Mouse (Mus musculus): ENCODE results near the gene Sh3tc1. TPM values are rescaled to one million over a fixed set of nuclear protein-coding genes. Genes with fewer than 3 reads are reported as not detected.
A peak's percentile ranks its signal among the peaks of the same experiment; 100 is the strongest.

The Sh3tc1 gene
- total RNA-seq (2014; fragmentation: Nextera tagmentation) (2.5 TPM in 1 of 2 replicates, not detected in the other), total RNA-seq (2017) (0.23 TPM in 1 of 2 replicates, not detected in the other)

- peak; percentile 61 for ATAC-seq (replicated peaks; ENCODE audit: low FRiP score, low TSS enrichment, poor library complexity, severe bottlenecking)
Measured at GRCm38 (mm10) chr5:35739536-35740278, at the start of gene Sh3tc1. Sh3tc1 (minus strand) TSS chr5:35739987.

- no peak for ATAC-seq (replicated peaks; ENCODE audit: low FRiP score, low TSS enrichment, poor library complexity, severe bottlenecking)
Measured at GRCm38 (mm10) chr5:35788719-35789118, 48.9 kb upstream of the Sh3tc1 start.

- no peak for ATAC-seq (replicated peaks; ENCODE audit: low FRiP score, low TSS enrichment, poor library complexity, severe bottlenecking)
Measured at GRCm38 (mm10) chr5:35787847-35788246, 48.1 kb upstream of the Sh3tc1 start.

- no peak for ATAC-seq (replicated peaks; ENCODE audit: low FRiP score, low TSS enrichment, poor library complexity, severe bottlenecking)
Measured at GRCm38 (mm10) chr5:35785853-35786252, 46.1 kb upstream of the Sh3tc1 start.

- ATAC-seq (replicated peaks; ENCODE audit: low FRiP score, low TSS enrichment, poor library complexity, severe bottlenecking): no peak
Measured at GRCm38 (mm10) chr5:35782648-35783180, 42.9 kb upstream of the Sh3tc1 start.

GRCm38 (mm10) chr5:35781116-35781515, 41.3 kb upstream of the Sh3tc1 start:
- no peak for ATAC-seq (replicated peaks; ENCODE audit: low FRiP score, low TSS enrichment, poor library complexity, severe bottlenecking)

GRCm38 (mm10) chr5:35774137-35774424, 34.3 kb upstream of the Sh3tc1 start:
- no peak for ATAC-seq (replicated peaks; ENCODE audit: low FRiP score, low TSS enrichment, poor library complexity, severe bottlenecking)

GRCm38 (mm10) chr5:35773274-35774136, 33.7 kb upstream of the Sh3tc1 start:
- no peak for ATAC-seq (replicated peaks; ENCODE audit: low FRiP score, low TSS enrichment, poor library complexity, severe bottlenecking)

GRCm38 (mm10) chr5:35770891-35771663, 31.3 kb upstream of the Sh3tc1 start:
- no peak for ATAC-seq (replicated peaks; ENCODE audit: low FRiP score, low TSS enrichment, poor library complexity, severe bottlenecking)

- no peak for ATAC-seq (replicated peaks; ENCODE audit: low FRiP score, low TSS enrichment, poor library complexity, severe bottlenecking)
Measured at GRCm38 (mm10) chr5:35770246-35770645, 30.5 kb upstream of the Sh3tc1 start.

- no peak for ATAC-seq (replicated peaks; ENCODE audit: low FRiP score, low TSS enrichment, poor library complexity, severe bottlenecking)
Measured at GRCm38 (mm10) chr5:35768997-35769396, 29.2 kb upstream of the Sh3tc1 start.

GRCm38 (mm10) chr5:35768525-35768924, 28.7 kb upstream of the Sh3tc1 start:
- no peak for ATAC-seq (replicated peaks; ENCODE audit: low FRiP score, low TSS enrichment, poor library complexity, severe bottlenecking)

GRCm38 (mm10) chr5:35765909-35766308, 26.1 kb upstream of the Sh3tc1 start:
- no peak for ATAC-seq (replicated peaks; ENCODE audit: low FRiP score, low TSS enrichment, poor library complexity, severe bottlenecking)

- no peak for ATAC-seq (replicated peaks; ENCODE audit: low FRiP score, low TSS enrichment, poor library complexity, severe bottlenecking)
Measured at GRCm38 (mm10) chr5:35762850-35763249, 23.1 kb upstream of the Sh3tc1 start.

GRCm38 (mm10) chr5:35762388-35762787, 22.6 kb upstream of the Sh3tc1 start:
- no peak for ATAC-seq (replicated peaks; ENCODE audit: low FRiP score, low TSS enrichment, poor library complexity, severe bottlenecking)

GRCm38 (mm10) chr5:35761323-35761722, 21.5 kb upstream of the Sh3tc1 start:
- ATAC-seq (replicated peaks; ENCODE audit: low FRiP score, low TSS enrichment, poor library complexity, severe bottlenecking): no peak

GRCm38 (mm10) chr5:35758081-35759053, 18.6 kb upstream of the Sh3tc1 start:
- peak; percentile 14; the same call in 1 of the 2 replicates for ATAC-seq (replicated peaks; ENCODE audit: low FRiP score, low TSS enrichment, poor library complexity, severe bottlenecking)

GRCm38 (mm10) chr5:35757639-35758001, 17.8 kb upstream of the Sh3tc1 start, which contains the start of gene Ablim2:
Ablim2 (plus strand) TSS chr5:35757880.
- peak; percentile 89 for ATAC-seq (replicated peaks; ENCODE audit: low FRiP score, low TSS enrichment, poor library complexity, severe bottlenecking)

Measured in megakaryocyte-erythroid progenitor cell, adult 5-6 weeks (primary cell).